Mouse (Mus musculus) forelimb bud, embryonic 11.5 days (tissue): Measurements from ENCODE around the gene Fxyd2.

Source experiments
- DNase-seq: peaks from one replicate; pipeline ENCODE4 v3.0.0-alpha.2; 2012; ENCODE audit warnings: low read depth, low spot score

Gene Fxyd2

DNA sequence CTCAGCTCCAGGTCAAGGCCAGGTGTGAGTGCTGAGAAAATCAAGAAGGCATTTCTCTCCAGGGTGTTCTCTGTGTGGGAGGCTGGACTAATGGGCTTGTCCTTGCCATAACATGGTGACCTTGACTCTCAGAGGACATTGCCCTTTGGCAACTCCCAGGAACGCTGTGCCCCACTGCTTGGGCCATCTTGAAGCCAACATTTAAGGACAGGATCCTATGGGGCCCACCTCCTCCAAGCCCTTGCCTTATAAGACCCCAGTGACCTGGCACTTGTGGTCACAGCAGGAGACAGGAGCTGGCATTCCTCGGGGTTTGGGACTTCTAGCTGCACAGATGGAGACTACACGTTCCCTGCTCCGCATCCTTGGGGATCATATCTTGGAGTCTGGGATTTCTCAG lies at the start of gene Fxyd2:
Fxyd2 (plus strand) TSS at position 236 of the 400 bp plus-strand sequence.
- DNase-seq = no peak

DNA sequence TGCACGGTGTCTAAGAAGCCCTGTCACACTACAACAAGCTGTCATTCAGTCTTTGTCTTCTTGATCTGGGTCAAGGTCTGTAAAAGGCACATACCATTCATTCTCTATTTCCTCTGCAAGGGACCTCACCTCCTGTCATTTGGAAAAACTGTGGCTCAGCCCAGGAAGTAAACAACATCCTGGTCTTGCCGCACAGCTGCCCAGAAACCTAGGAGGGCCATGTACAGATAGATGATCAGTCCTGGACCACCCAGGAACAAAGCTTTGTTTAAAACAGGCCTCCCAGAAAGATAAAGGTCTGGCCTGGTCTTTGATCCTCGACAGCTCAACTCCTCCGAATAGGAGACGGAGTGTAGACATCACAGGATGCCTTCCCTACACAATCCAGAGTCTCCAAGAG lies 49.6 kb upstream of the Fxyd2 start:
- no peak for DNase-seq

DNA sequence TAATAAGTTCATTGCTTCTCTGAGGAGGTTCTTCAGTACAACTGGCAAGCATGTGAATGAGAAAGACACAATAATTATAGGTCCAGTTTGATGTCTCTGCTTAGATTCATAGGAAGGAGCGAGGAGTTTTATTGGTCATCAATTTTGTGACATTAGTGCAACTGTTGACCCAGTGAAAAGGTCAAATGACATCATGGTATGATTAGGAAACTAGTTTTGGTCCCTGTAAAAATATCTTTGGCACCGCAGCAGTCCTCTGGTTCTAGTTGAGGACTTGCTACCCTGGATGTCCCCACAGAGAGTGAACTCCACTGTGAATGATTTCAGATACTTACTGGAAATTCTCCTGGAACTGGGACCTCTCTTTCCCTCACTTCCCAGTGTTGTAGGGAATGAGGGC lies 44.3 kb upstream of the Fxyd2 start:
- no peak for DNase-seq

DNA sequence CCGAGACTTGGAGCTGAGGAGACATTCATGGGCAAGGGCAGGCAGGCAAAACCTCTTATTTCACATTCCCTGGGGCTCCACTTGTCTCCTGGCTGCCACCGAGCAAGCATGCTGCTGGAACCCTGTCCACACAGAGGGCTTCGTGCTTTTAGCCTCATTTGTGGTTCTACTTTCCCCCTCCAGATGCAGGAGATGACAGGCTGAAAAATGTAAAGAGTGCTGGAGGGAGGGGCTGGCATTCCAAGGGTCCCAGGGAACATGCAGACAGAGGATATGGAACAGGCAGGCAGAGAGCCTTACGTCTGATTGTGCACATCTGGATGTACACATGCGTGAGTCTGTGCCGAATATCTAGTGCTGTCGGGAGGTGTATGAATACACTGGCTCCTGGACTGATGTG lies 41.1 kb upstream of the Fxyd2 start:
- DNase-seq = peak; percentile 55

DNA sequence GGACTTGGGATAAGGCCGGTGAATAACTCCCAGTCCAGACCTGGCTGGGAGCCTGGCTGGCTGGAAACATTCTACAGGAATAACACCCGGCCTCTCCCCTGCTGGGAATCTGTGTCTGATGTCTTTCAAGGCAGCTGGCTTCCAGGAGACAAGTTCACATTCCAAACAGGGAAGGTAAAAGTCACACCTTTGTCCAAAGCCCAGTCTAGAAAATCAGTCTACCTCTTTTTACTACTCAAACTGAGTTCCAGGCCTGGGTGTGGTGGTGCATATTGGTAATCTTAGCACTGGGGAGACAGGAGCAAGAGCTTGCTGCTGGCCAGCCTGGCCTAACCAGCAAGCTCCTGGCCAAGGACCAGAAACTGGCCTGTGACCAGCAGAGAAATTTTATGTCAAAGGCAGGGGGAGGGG lies 37.4 kb upstream of the Fxyd2 start:
- no peak for DNase-seq

DNA sequence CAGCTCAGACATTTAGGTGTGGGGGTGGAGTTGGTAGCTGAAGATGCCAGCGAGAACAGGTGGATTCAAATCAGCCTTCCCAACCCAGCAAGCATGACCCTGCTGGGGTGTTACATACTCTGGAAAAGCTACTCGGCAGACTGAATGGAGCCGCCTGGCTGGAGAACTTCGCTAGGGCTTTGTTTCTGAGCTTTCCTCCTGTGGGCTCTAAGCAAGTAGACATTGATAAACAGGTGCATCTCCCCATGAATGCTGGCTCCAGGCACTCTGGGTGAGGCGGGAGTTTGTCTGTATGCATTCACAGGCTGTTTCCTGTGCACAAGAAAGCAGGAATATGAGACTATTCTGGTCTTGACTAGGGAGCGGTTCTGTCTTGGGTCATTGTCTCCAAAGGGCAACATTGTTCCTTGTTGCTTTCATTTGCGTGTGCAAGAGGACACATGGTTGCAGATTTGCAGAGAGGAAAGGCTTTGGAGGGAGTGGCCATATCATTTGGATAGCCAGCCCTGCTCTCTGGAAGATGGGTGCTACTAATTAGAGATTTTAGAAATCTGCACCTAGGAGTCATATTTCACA lies 35.7 kb upstream of the Fxyd2 start:
- no peak for DNase-seq

DNA sequence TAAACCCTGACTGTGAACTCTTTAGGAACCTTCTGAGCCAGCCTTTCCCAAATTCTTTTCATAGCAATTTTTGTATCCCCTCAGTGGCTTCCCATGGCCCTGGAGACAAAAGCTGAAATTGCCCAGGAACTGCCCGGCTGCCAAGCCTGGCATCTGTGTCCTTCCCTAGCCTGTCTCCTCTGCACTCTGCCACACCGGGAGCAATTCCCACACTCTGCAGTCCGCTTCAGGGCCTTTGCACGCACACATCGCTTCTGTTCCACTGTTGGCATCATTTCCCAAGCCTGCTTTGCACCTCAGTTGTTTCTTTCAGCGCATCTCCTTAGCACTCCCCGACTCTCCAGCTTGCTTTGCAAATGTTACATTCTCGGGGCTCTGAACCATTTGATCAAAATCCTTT lies 31.8 kb upstream of the Fxyd2 start:
- DNase-seq = no peak

DNA sequence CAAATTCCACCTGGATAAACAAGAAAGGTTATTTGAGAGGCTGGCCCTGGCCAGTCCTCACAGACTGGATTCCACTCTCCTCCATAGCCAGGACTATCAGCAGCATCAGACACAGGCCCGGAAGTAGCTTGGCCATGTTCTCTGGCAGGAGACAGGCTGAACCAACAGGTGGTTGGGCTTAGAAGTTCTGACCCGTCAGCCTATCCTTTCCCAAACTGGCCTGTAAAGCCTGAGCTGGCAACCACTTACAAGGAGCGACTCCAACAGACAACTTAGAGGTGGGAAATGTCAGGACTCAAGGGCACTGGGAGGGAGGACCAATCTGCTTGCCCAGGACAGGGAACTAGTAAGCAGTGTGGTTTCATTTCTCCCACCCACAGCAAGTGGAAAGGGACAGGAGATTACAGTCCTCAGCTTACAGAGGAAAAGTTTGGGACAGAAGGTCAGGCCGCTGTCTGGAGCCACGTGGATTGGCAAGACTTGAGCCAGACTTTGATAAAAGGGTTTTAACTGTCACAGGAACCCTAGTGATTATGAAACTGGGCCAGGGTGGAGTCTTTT lies 31.0 kb upstream of the Fxyd2 start:
- no peak for DNase-seq

DNA sequence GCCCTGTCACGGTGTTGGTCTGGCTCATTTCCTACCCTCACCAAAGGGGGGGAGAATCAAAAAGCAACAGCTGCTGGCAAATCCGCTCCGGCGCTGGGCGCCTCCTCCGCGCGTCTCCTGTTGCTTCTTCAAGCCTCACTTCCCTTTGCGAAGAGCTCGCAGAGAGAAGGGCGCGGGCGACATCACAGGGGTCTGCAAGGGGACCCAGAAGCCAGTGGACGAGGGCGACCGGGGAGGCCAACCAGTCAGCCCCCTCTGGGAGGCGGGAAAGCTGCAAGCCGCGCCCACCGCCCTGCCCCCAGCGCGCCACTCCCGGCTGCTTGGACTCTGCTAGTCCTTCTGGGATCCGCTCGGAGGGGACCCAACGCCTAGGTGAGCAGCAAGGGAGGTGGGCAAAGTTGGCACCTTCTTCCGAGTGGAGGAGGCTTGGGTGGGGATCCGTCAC lies 29.3 kb upstream of the Fxyd2 start, which contains the start of gene Fxyd6:
Fxyd6 (plus strand) TSS at position 69 of the 445 bp plus-strand sequence.
- peak; percentile 62 for DNase-seq

DNA sequence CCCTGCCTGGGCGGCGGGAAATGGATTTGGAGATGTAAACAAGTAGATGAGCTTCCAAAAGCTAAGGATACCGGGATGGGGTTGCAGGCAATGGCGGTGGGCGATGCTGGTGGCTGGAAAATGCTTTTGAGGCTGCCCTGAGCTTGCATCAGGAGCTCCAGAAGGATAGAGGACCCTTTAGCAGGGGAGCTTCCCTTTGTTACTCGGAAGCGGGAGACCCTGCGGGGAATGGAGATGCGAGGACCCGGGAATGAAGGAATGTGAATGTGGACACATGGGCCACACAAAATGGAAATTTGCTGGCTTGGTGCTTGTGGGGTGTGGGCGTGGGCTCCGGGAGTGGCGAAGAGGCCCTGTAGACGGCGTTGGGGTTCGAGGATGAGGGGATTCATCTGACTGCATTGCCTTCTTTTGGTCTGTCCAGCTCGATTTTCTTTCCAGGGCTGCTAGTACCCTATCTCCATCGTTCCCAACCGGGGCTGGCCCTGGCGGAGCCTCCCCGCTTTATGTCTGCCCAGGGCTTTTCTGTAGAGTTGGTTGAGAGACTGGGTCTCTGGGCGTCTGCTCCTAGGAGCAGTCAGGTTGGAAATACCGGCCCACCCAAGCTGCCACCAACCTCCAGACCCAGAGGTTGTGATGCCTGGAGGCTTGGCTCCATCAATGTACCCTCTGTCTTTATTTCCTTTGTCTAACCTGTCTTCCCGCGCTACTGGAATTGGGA lies 28.7 kb upstream of the Fxyd2 start:
- DNase-seq = peak; percentile 40

DNA sequence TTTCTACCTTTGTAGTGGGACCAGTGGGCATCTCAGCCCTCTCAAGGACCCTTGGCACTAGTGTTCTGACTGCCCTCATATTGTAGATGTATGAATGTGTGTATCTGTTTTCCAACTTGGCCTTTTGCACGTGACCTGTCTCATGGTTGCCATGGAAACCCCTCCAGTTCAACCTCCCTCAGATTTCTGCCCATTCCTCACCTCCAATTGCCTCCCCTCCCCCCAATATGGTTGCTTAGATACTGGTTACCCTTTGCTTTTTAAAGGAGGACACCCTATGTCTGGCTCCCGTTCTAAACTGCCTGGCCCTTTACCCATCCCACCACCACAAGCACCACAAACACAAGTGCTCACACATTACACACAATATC lies 28.1 kb upstream of the Fxyd2 start:
- peak; percentile 58 for DNase-seq

DNA sequence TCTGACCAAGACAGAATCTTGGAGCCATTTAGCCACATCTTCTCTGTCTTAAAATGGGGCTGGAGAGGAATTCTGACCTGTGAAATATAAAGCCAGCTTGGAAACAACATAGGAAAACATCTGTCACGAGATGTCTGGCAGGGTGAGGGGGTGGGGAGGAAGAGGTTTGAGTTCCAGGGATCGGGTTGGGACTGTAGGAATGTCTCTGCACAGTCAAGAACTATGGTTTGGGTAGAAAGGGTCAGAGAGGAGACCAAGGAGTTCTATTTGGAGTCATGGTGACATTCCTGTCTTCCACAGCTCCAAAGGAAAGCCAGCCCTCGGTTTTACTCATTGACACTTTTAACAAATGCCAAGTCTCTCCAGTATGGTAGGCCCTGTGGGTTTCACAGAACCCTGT lies 25.6 kb upstream of the Fxyd2 start:
- no peak for DNase-seq

DNA sequence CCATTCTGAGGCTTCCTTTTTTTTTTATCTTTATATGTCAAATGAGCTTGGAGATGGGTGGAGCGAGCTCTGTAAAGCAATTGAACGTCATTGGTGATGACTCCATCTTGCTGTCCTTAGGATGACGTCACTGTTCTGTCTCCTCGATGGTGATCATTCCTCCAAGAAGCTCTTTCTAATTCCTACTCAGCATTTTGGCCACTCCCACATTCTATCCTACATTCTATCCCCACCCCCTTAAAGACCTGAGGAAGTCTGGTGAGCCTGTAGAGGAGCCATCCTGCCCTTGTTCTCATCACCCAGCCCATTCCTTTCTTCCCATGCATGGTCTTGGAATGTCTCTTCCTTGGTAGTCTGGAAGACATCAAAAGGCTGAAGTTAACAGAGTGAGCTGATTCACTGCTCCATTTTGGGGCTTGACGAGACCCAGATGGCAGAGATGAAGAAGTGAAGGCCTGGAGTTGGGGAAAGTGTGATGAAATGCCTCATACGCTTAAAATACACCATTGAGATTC lies 24.4 kb upstream of the Fxyd2 start:
- no peak for DNase-seq

DNA sequence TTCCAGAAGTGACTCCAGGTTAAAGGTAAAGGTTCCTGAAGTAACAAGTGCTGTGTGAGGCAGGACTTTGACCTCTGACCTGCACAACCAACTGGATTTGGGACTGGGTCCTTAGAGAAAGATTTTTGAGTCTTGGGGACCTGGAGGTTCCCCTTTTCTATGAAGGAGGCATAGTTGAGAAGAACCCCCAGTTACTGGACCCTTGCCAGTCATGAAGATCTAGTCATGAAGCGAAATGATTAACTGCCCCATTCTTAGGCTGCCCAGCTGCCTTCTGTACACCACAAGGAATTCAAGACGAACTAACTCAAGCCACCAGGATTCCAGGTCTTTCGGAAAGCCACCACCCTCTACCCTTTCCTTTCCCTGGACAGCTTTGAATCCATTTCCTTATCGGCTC lies 23.0 kb upstream of the Fxyd2 start:
- DNase-seq = no peak

DNA sequence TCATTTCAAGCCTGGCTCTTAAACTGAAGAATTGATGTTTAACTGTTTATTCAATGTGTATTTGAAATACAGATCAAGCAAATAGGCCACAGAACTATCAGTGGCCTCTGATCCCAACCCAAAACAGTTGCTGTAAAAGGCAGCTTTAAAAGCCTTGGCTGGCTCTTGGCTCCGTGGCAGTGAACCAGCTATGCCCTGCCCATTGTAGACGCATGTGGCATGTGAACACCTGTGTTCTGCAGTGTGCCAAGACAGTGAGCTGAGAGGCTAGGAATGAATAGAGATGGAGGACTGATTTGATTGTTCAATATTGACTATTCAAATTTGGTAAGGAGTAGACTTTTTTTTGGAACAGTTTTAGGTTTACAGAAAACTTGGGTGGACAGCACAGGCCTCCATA lies 22.6 kb upstream of the Fxyd2 start:
- DNase-seq = no peak

DNA sequence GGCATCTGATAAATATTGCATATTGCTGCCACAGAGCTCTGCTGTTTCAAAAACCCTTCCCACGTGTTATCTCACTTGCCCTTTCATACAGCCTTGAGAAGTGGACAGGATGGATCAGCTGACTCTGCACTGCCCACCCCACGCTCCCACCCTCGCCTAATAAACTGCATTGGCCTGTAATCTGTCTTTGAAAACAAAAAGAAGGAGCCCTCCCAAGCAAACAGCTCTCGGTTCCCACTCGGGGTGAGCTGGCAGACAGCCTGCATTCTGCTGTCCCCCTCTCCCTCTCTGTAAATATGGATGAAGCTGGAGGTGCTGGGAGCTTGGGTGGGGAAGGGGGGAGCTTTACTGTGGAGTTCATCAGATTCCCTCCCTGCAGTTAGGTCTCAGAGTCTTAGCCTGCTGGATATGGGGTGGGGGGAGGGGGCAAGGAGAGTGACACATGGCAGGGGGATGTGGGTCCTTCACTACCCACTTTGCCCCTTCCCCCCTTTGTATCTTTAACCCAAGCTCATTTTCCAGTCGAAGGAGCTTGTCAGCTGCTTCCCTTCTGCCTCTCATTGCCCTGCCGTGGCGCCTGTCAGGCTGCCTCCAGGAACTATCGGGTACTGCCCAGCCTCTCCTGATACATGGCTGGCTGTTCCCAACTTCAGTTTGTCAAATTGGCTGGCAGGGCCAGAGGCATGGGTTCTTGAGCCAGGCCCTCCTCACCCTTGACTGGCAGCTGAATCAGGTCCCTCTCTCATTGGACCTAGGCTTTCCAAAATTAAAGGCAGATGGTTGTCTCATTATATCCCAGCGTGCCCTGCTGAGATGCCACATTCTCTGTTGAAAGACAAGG lies 18.8 kb upstream of the Fxyd2 start:
- no peak for DNase-seq

DNA sequence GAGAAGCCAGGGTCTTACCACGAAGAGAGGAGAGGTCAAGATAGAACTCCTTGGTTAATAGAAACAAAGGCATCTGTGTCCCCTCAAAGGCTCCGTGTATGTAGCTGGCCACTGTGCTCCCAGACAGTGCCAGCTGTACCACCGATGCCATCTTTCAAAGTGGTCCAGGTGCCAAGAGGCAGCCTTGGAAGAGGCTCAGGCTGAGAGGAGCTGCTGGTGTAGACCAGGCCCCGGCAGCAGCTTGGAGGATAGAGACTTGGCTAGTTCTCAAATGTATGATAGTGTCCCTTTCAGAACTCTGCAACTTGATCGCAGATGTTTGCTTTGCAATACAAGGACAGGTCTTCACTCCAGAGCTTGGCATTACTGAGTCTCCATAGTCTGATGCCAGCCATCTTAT lies 17.1 kb upstream of the Fxyd2 start:
- DNase-seq = no peak

DNA sequence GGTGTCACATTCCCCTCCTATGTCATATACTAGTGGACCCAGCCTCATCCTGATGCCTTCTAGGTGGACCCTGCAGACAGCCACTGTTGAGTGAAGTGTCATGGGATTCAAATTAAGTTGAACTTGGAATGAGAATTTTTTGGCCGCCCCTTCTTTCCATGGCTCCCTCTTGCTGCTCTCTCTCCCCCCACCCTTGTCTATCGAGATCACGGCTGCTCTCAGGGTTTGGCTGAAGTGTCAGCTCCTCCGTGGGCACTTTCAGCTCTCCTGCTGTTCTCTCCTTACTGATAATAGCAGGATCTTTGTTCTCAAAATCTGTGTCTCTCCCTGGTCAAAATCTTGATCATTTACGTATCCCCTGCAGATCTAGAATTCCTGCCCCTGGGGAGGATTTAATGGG lies 16.6 kb upstream of the Fxyd2 start:
- no peak for DNase-seq

DNA sequence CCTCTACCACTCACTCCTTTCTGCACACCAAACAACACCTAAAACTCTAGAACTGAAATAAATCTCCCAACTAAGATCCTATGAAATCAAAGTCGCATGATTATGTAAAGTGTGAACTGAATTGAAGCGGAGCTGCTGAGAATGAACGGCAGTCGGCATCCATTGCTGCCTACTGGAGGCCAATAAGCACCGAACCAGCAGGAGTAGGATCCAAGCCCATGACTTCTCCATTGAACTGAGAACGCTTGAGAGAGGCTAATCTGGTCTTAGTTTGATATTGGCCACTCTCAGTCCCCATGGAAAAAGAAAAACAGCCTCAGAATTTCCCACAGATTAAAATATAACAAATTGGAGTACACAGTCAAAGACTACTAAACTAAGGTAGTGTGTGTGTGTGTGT lies 15.6 kb upstream of the Fxyd2 start:
- no peak for DNase-seq

DNA sequence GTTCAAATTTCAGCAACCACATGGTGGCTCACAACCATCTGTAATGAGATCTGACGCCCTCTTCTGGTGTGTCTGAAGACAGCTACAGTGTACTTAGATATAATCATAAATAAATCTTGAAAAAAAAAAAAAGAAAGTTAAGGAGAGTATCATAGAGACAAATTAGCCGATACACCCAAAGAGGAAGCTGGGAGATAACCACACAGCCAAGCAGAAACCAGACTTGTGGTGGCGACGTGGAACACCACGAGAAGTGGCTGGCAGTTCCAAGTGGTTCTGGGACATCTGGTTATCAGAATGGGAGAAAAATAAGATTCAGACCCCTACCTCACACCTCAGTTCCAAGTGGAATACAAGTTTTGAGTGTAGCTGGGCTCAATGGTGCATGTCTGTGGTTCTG lies 12.8 kb upstream of the Fxyd2 start:
- no peak for DNase-seq

DNA sequence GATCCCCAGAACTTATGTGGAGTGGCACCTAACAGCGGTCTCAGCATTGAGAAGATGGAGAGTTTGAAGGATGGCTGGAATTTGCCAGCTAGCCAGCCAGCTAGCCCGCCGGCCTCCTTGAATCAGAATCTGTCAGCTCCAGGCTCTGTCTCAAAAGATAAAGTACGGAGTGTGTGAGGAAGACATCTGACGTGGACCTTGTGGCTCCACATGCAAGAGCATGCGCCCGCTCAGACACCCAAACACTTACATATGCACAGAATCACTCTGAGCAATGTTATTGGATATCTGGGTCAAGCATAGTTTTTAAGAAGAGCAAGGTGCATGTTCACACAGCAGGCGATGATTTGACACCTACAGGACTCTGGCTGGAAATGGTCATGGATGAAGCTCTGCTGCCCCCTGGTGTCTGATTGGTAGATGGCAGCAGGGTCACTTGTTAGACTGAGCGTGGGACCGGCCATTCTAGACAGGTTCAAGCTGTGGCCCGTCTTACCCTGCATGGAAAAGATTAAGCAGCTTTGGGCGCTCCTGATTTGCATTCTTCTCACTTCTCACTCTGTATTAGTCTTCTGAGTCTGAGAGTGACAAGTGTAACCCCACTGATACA lies 11.0 kb upstream of the Fxyd2 start:
- DNase-seq = peak; percentile 69

DNA sequence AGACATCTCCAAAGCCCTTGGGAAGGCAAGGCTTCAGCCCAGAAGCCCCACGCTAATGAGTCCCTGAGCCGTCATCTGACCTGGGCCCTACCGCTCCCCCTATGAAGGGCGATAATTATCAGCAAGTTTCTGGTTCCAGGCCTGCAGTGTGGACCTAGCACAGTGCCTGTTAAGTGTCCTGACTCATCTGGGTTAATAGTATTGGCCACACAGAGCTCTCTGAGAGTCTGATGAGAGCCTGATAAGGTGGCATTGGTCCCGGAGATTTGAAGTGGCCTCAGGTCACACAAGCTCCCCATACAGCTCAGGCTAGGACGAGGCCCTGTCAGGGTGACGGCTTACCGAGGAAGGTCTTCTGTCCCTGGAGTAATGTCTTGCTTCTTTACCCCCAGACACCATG lies 9.9 kb upstream of the Fxyd2 start:
- no peak for DNase-seq
